Mouse (Mus musculus) urinary bladder, postnatal 4 days (tissue): Measurements from ENCODE around the gene Gm28891.
"Not testable (repeated sequence)": the region's sequence is repeated elsewhere in the genome, so short reads cannot be mapped to it uniquely, and the experiment has no call there.

Source experiments
- DNase-seq, 2 experiments: peaks; one replicate each; pipeline ENCODE4 v3.0.0; 2021 to 2022; ENCODE audit warnings: low spot score in 2 of 2

Gm28891 gene

DNA sequence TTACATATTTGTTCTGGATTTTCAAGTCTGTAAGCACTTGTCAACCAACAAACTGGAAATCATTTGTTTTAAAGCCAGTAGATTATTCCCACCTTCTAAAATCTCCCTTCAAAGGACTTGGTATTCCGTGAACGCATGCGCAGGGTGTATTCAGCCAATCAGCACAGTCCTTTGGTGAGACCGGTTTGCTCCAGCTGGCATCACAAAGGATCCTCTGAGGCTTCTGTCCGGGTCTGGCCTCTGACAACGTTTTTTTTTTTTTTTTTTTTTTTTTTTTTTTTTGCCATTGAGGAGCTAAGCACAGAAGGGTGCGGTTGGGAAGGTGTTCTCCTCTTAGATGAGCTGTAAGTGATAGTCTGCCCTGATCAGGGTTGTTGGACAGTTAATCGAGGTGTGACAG is at the start of gene Gm28891:
Gene Gm28891 (plus strand): TSS at position 301 of the 400 bp plus-strand sequence.
- not testable (repeated sequence) for DNase-seq
